Mouse (Mus musculus) myocyte (in vitro differentiated cells): ENCODE results near the gene Mansc1. TPM values are rescaled to one million over a fixed set of nuclear protein-coding genes. Genes with fewer than 3 reads are reported as not detected.
A peak's percentile ranks its signal among the peaks of the same experiment; 100 is the strongest.

ENCODE experiments used
- H3K27me3 ChIP-seq: one replicate; pipeline ENCODE4 v1.6.1; 2011; ENCODE audit not compliant: control insufficient read depth, insufficient read depth, insufficient read length
- H3K36me3 ChIP-seq: one replicate; pipeline ENCODE4 v1.6.1; 2011; ENCODE audit not compliant: control insufficient read depth, insufficient read depth
- H3K4me2 ChIP-seq: one replicate; pipeline ENCODE4 v1.6.1; 2011; ENCODE audit warnings: low read depth, control low read depth
- H3K4me3 ChIP-seq: one replicate; pipeline ENCODE4 v1.5.1; 2011; ENCODE audit warnings: mild to moderate bottlenecking, control low read depth, moderate library complexity
- H3K79me2 ChIP-seq: one replicate; pipeline ENCODE4 v1.6.1; 2011; ENCODE audit not compliant: control insufficient read depth, insufficient read depth
- H3ac ChIP-seq: one replicate; pipeline ENCODE4 v1.6.1; 2011; ENCODE audit not compliant: control insufficient read depth, insufficient read length
- CEBPB ChIP-seq: IDR thresholded peaks from 2 replicates; pipeline ENCODE4 v1.6.1; 2011; ENCODE audit warnings: mild to moderate bottlenecking, moderate library complexity; ENCODE audit not compliant: poor library complexity, insufficient read depth, severe bottlenecking
- E2F4 ChIP-seq: IDR thresholded peaks from one replicate; pipeline ENCODE4 v1.6.1; 2011; ENCODE audit warnings: mild to moderate bottlenecking, control low read depth, moderate library complexity; ENCODE audit not compliant: insufficient read depth
- MAX ChIP-seq: IDR thresholded peaks from one replicate; pipeline ENCODE4 v1.6.1; 2011; ENCODE audit warnings: low read depth, mild to moderate bottlenecking, control low read depth
- MYOD1 ChIP-seq, 3 experiments: IDR thresholded peaks; one replicate each; pipeline ENCODE4 v1.6.1; 2011; ENCODE audit warnings: control low read depth in 2 of 3, low read depth in 2 of 3, mild to moderate bottlenecking in 2 of 3, moderate library complexity in 1 of 3; ENCODE audit not compliant: insufficient read length in 2 of 3, control insufficient read depth in 1 of 3
- MYOG ChIP-seq, 3 experiments: IDR thresholded peaks; one replicate each; pipeline ENCODE4 v1.6.1; 2011; ENCODE audit warnings: control low read depth in 2 of 3, low read depth in 2 of 3, mild to moderate bottlenecking in 2 of 3; ENCODE audit not compliant: insufficient read length in 2 of 3, control insufficient read depth in 1 of 3, insufficient read depth in 1 of 3
- POLR2A ChIP-seq: IDR thresholded peaks from one replicate; pipeline ENCODE4 v1.6.1; 2011; ENCODE audit warnings: low read depth, mild to moderate bottlenecking, control low read depth, moderate library complexity; ENCODE audit not compliant: insufficient read length
- POLR2AphosphoS2 ChIP-seq: IDR thresholded peaks from one replicate; pipeline ENCODE4 v1.6.1; 2011; ENCODE audit warnings: low read depth, control low read depth; ENCODE audit not compliant: insufficient read length
- REST ChIP-seq: IDR thresholded peaks from one replicate; pipeline ENCODE4 v1.6.1; 2011; ENCODE audit warnings: mild to moderate bottlenecking, control low read depth, moderate library complexity; ENCODE audit not compliant: insufficient read depth, insufficient read length
- SRF ChIP-seq: IDR thresholded peaks from one replicate; pipeline ENCODE4 v1.6.1; 2011; ENCODE audit warnings: low read depth; ENCODE audit not compliant: control insufficient read depth, insufficient read length
- TCF12 ChIP-seq: IDR thresholded peaks from one replicate; pipeline ENCODE4 v1.6.1; 2011; ENCODE audit warnings: mild to moderate bottlenecking, control low read depth; ENCODE audit not compliant: poor library complexity, insufficient read depth, severe bottlenecking
- TCF3 ChIP-seq: IDR thresholded peaks from one replicate; pipeline ENCODE4 v1.6.1; 2011; ENCODE audit warnings: low read depth, control low read depth; ENCODE audit not compliant: insufficient read length
- USF1 ChIP-seq: IDR thresholded peaks from one replicate; pipeline ENCODE4 v1.6.1; 2011; ENCODE audit warnings: low read depth, mild to moderate bottlenecking, control low read depth, moderate library complexity
- polyA plus RNA-seq: library from polyadenylated mRNA; unstranded; fragments of >200 nt; fragmentation: generic; extraction: Trizol; gene quantifications from one replicate; pipeline ENCODE4 v1.2.1, GENCODE M21; 2012; ENCODE audit warnings: missing spikeins

Mansc1 gene
- polyA plus RNA-seq, 1 experiment: not detected

DNA sequence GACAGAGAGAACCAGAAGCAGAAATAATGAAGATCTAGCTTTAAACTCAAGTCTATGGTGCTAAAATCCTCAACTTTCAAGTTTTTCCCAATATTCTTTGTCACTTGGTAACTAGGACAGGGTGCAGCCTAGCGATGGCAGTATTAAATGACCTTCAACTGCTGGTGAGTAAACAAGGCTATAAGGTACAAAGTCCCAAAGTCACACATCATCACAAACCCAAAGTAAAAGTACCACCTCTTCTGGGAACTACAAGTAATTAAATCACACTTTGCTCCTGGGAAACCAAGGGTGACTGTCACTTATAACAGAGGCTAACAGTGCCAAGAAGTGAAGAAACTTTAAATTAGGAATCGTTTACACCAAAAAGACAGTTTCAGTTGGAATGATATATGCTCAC, 67.7 kb downstream of the Mansc1 start:
- Histone ChIP-seq H3K36me3 (no peaks in the 10 kb centered on the region), H3K4me3 (no peak overlapping the region), H3K4me2 (peak overlapping the region; percentile 83), H3K27me3 (no peaks in the 10 kb centered on the region), H3ac (no peak overlapping the region), H3K79me2 (peaks cover 68% of the 10 kb centered on the region)
- no peak for TF ChIP-seq USF1
- TF ChIP-seq REST: no peak
- TF ChIP-seq MAX: no peak
- TF ChIP-seq POLR2AphosphoS2: no peak
- TF ChIP-seq POLR2A: no peak
- no peak for TF ChIP-seq TCF12
- no peak for TF ChIP-seq SRF
- no peak for TF ChIP-seq E2F4
- TF ChIP-seq MYOD1 (IDR thresholded peaks at IDR 0.05; ENCODE audit: control insufficient read depth in 1 of 3, insufficient read length in 2 of 3, low read depth in 2 of 3): no peak
- TF ChIP-seq MYOG (IDR thresholded peaks at IDR 0.05; ENCODE audit: control insufficient read depth in 1 of 3, insufficient read depth in 1 of 3, insufficient read length in 2 of 3, low read depth in 2 of 3): no peak
- no peak for TF ChIP-seq CEBPB
- TF ChIP-seq TCF3: no peak

DNA sequence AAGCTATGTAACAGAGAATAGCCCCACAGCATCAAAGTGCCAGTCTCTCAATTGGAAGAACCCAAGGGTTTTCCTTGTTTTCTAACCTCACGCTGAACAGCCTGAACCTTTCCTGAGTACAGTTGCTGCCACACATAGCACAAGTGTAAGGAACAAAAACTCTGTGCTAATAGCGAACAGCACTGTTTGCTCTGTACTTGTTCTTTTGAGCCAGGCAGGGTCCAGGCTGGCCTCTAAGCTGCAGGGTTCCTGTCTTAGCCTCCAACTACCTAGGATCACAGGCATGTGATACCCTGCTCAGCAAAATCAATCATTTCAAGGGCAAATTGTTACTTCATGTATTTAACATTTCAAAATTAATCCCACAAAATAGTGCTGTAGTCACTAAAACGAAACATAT, 72.7 kb downstream of the Mansc1 start:
- Histone ChIP-seq H3K4me2 (no peak overlapping the region), H3K79me2 (peaks cover 95% of the 10 kb centered on the region), H3K4me3 (no peak overlapping the region), H3K27me3 (no peaks in the 10 kb centered on the region), H3K36me3 (no peaks in the 10 kb centered on the region), H3ac (no peak overlapping the region)
- TF ChIP-seq MYOG (IDR thresholded peaks at IDR 0.05; ENCODE audit: control insufficient read depth in 1 of 3, insufficient read depth in 1 of 3, insufficient read length in 2 of 3, low read depth in 2 of 3) (no peak), REST (no peak), TCF12 (no peak), POLR2AphosphoS2 (no peak), MAX (no peak), SRF (no peak), CEBPB (no peak), USF1 (no peak), E2F4 (no peak)

Other genes with a start within 250 kb of the Mansc1 start
- 0.04 TPM for gene Bcl2l14, start 236.2 kb downstream of the Mansc1 start, polyA plus RNA-seq
- gene Lrp6, start 65.5 kb downstream of the Mansc1 start, polyA plus RNA-seq: 8.4 TPM
- 8.8 TPM for gene Borcs5, start 7.0 kb upstream of the Mansc1 start, polyA plus RNA-seq
- 4.8 TPM for gene Dusp16, start 160.1 kb upstream of the Mansc1 start, polyA plus RNA-seq
- 1.5 TPM for gene Crebl2, start 197.7 kb upstream of the Mansc1 start, polyA plus RNA-seq